Mouse (Mus musculus): ENCODE measurements around the gene Jmjd1c. TPM values are rescaled to one million over a fixed set of nuclear protein-coding genes. Genes with fewer than 3 reads are reported as not detected.

Gene Jmjd1c
- polyA plus RNA-seq, 1 experiment from 2014 or later, result 28.8 TPM

- H3K4me3 ChIP-seq (ENCODE audit: low read depth, low read length), result no peak overlapping the region
- TF ChIP-seq CTCF (IDR thresholded peaks at IDR 0.05; ENCODE audit: low read depth) (no peak), EP300 (optimal IDR thresholded peaks at IDR 0.05) (no peak)
- 0 out of 2 replicates have a peak, but pooled peaks cover 2% of the 10 kb centered on the region for H3K36me3 ChIP-seq (ENCODE audit: control insufficient read depth, insufficient read depth, low read length)
- H3K27ac ChIP-seq (replicated peaks), result 0 out of 2 replicates have a peak overlapping the region, but pooled peaks have one; percentile 53
- no peaks in the 10 kb centered on the region for H3K27me3 ChIP-seq (ENCODE audit: control insufficient read depth, insufficient read depth, low read length)
- DNase-seq (ENCODE audit: low spot score), result peak; percentile 56
- peak; percentile 80 for ATAC-seq (ENCODE audit: low FRiP score, low TSS enrichment)
- no peaks in the 10 kb centered on the region; the same call in 1 of the 2 replicates for H3K4me1 ChIP-seq (replicated peaks; ENCODE audit: control insufficient read depth, insufficient read depth)
- 39% methylated on average over 3 of the region's 3 CpGs for WGBS
- no peak overlapping the region for H3K4me2 ChIP-seq (replicated peaks; ENCODE audit: low read depth)
- no peaks in the 10 kb centered on the region for H3K9me3 ChIP-seq (ENCODE audit: control insufficient read depth, low read length)
- H3K9ac ChIP-seq (ENCODE audit: low read length), result no peak overlapping the region
These were observed 97.2 kb downstream of the Jmjd1c start for GRCm38 (mm10) chr10:67193003-67193652.

GRCm38 (mm10) chr10:67194046-67194445 is 98.1 kb downstream of the Jmjd1c start:
- H3K4me3 ChIP-seq (ENCODE audit: low read depth, low read length), result no peak overlapping the region
- H3K36me3 ChIP-seq (ENCODE audit: control insufficient read depth, insufficient read depth, low read length), result 0 out of 2 replicates have a peak, but pooled peaks cover 2% of the 10 kb centered on the region
- 88% methylated on average over 3 of the region's 3 CpGs for WGBS
- ATAC-seq (ENCODE audit: low FRiP score, low TSS enrichment), result no peak
- DNase-seq (ENCODE audit: low spot score), result no peak
- no peaks in the 10 kb centered on the region; the same call in 1 of the 2 replicates for H3K4me1 ChIP-seq (replicated peaks; ENCODE audit: control insufficient read depth, insufficient read depth)
- TF ChIP-seq CTCF (IDR thresholded peaks at IDR 0.05; ENCODE audit: low read depth), result no peak
- no peak for TF ChIP-seq EP300 (optimal IDR thresholded peaks at IDR 0.05)
- no peaks in the 10 kb centered on the region for H3K9me3 ChIP-seq (ENCODE audit: control insufficient read depth, low read length)
- H3K27ac ChIP-seq (replicated peaks), result no peak overlapping the region
- no peak overlapping the region for H3K4me2 ChIP-seq (replicated peaks; ENCODE audit: low read depth)
- H3K27me3 ChIP-seq (ENCODE audit: control insufficient read depth, insufficient read depth, low read length), result no peaks in the 10 kb centered on the region
- no peak overlapping the region for H3K9ac ChIP-seq (ENCODE audit: low read length)

- H3K4me3 ChIP-seq (ENCODE audit: low read depth, low read length), result no peak overlapping the region
- no peak overlapping the region for H3K27ac ChIP-seq (replicated peaks)
- ATAC-seq (ENCODE audit: low FRiP score, low TSS enrichment) (no peak), DNase-seq (ENCODE audit: low spot score) (no peak)
- TF ChIP-seq EP300 (optimal IDR thresholded peaks at IDR 0.05), result no peak
- TF ChIP-seq CTCF (IDR thresholded peaks at IDR 0.05; ENCODE audit: low read depth), result no peak
- H3K9me3 ChIP-seq (ENCODE audit: control insufficient read depth, low read length), result no peaks in the 10 kb centered on the region
- H3K36me3 ChIP-seq (ENCODE audit: control insufficient read depth, insufficient read depth, low read length), result 0 out of 2 replicates have a peak, but pooled peaks cover 2% of the 10 kb centered on the region
- no peak overlapping the region for H3K9ac ChIP-seq (ENCODE audit: low read length)
- H3K4me2 ChIP-seq (replicated peaks; ENCODE audit: low read depth), result no peak overlapping the region
- H3K4me1 ChIP-seq (replicated peaks; ENCODE audit: control insufficient read depth, insufficient read depth), result no peaks in the 10 kb centered on the region; the same call in 1 of the 2 replicates
- no peaks in the 10 kb centered on the region for H3K27me3 ChIP-seq (ENCODE audit: control insufficient read depth, insufficient read depth, low read length)
- 94% methylated on average over 1 of the region's 1 CpGs for WGBS
These were observed 99.7 kb downstream of the Jmjd1c start for GRCm38 (mm10) chr10:67195671-67196070.

GRCm38 (mm10) chr10:67197186-67197585 is 101.3 kb downstream of the Jmjd1c start:
- H3K4me1 ChIP-seq (replicated peaks; ENCODE audit: control insufficient read depth, insufficient read depth), result no peaks in the 10 kb centered on the region; the same call in 1 of the 2 replicates
- WGBS, result 82% methylated on average over 4 of the region's 4 CpGs
- no peak overlapping the region for H3K9ac ChIP-seq (ENCODE audit: low read length)
- no peak overlapping the region for H3K4me2 ChIP-seq (replicated peaks; ENCODE audit: low read depth)
- H3K27ac ChIP-seq (replicated peaks), result no peak overlapping the region
- DNase-seq (ENCODE audit: low spot score) (no peak), ATAC-seq (ENCODE audit: low FRiP score, low TSS enrichment) (no peak)
- H3K27me3 ChIP-seq (ENCODE audit: control insufficient read depth, insufficient read depth, low read length), result no peaks in the 10 kb centered on the region
- no peak overlapping the region for H3K4me3 ChIP-seq (ENCODE audit: low read depth, low read length)
- TF ChIP-seq EP300 (optimal IDR thresholded peaks at IDR 0.05) (no peak), CTCF (IDR thresholded peaks at IDR 0.05; ENCODE audit: low read depth) (no peak)
- H3K9me3 ChIP-seq (ENCODE audit: control insufficient read depth, low read length), result no peaks in the 10 kb centered on the region
- 0 out of 2 replicates have a peak, but pooled peaks cover 2% of the 10 kb centered on the region for H3K36me3 ChIP-seq (ENCODE audit: control insufficient read depth, insufficient read depth, low read length)

GRCm38 (mm10) chr10:67197829-67198228 is 101.9 kb downstream of the Jmjd1c start:
- Histone ChIP-seq H3K27me3 (ENCODE audit: control insufficient read depth, insufficient read depth, low read length) (no peaks in the 10 kb centered on the region), H3K4me2 (replicated peaks; ENCODE audit: low read depth) (no peak overlapping the region), H3K9me3 (ENCODE audit: control insufficient read depth, low read length) (no peaks in the 10 kb centered on the region), H3K27ac (replicated peaks) (no peak overlapping the region), H3K9ac (ENCODE audit: low read length) (no peak overlapping the region), H3K4me3 (ENCODE audit: low read depth, low read length) (no peak overlapping the region), H3K4me1 (replicated peaks; ENCODE audit: control insufficient read depth, insufficient read depth) (no peaks in the 10 kb centered on the region; the same call in 1 of the 2 replicates), H3K36me3 (ENCODE audit: control insufficient read depth, insufficient read depth, low read length) (0 out of 2 replicates have a peak, but pooled peaks cover 2% of the 10 kb centered on the region)
- DNase-seq (ENCODE audit: low spot score) (no peak), ATAC-seq (ENCODE audit: low FRiP score, low TSS enrichment) (no peak)
- 59% methylated on average over 2 of the region's 2 CpGs for WGBS
- TF ChIP-seq EP300 (optimal IDR thresholded peaks at IDR 0.05), result no peak
- TF ChIP-seq CTCF (IDR thresholded peaks at IDR 0.05; ENCODE audit: low read depth), result no peak

- TF ChIP-seq EP300 (optimal IDR thresholded peaks at IDR 0.05) (no peak), CTCF (IDR thresholded peaks at IDR 0.05; ENCODE audit: low read depth) (no peak)
- no peak overlapping the region for H3K4me3 ChIP-seq (ENCODE audit: low read depth, low read length)
- H3K9ac ChIP-seq (ENCODE audit: low read length), result no peak overlapping the region
- no peak overlapping the region for H3K27ac ChIP-seq (replicated peaks)
- DNase-seq (ENCODE audit: low spot score), result no peak
- no peaks in the 10 kb centered on the region; the same call in 1 of the 2 replicates for H3K4me1 ChIP-seq (replicated peaks; ENCODE audit: control insufficient read depth, insufficient read depth)
- 0 out of 2 replicates have a peak, but pooled peaks cover 2% of the 10 kb centered on the region for H3K36me3 ChIP-seq (ENCODE audit: control insufficient read depth, insufficient read depth, low read length)
- H3K4me2 ChIP-seq (replicated peaks; ENCODE audit: low read depth), result no peak overlapping the region
- no peak for ATAC-seq (ENCODE audit: low FRiP score, low TSS enrichment)
- H3K9me3 ChIP-seq (ENCODE audit: control insufficient read depth, low read length), result no peaks in the 10 kb centered on the region
- no peaks in the 10 kb centered on the region for H3K27me3 ChIP-seq (ENCODE audit: control insufficient read depth, insufficient read depth, low read length)
These were observed 105.8 kb downstream of the Jmjd1c start for GRCm38 (mm10) chr10:67201769-67202168.
